Mouse (Mus musculus): Measurements from ENCODE around the gene Sympk.

- TF ChIP-seq CTCF (IDR thresholded peaks at IDR 0.05; ENCODE audit: borderline replicate concordance, insufficient read depth, low read depth, low read length) (no peak), POLR2A (IDR thresholded peaks at IDR 0.05; ENCODE audit: borderline replicate concordance, insufficient read depth, low read length) (no peak)
Observed at GRCm38 (mm10) chr7:19021048-19021447, 3.1 kb upstream of the Sympk start.

Data from cerebellum, adult 2 months (tissue).